24 mouse cellular contexts compared by ENCODE assay signal in genomic region chr7:90982069-90982468, GRCm38 (mm10).
DNase-seq lines count a peak whose midpoint lies in the region; ATAC-seq and TF ChIP-seq lines count a peak whose summit lies in the region.
"Had no signal": no experiment of that assay in that cellular context is flagged by ENCODE, and none has a peak within 500 bp of the region (broad histone marks: within the 10 kb centered on the region; RNA-seq: fewer than 3 reads in every experiment).

No protein-coding gene starts in this region.

- no peak overlapping the region for H3K9ac ChIP-seq in forebrain, embryonic 12.5 days
- H3K9ac ChIP-seq in forebrain, embryonic 16.5 days (replicated peaks; ENCODE audit: low read depth, low read length) = no peak overlapping the region
- H3K9ac ChIP-seq in midbrain, embryonic 12.5 days (replicated peaks) = no peak overlapping the region
- H3K9ac ChIP-seq in midbrain, postnatal 0 days (replicated peaks; ENCODE audit: low read length, poor library complexity, severe bottlenecking) = no peak overlapping the region
- no peak overlapping the region for H3K9ac ChIP-seq in ES-E14 (ENCODE audit: insufficient read depth, low read depth, low read length, poor library complexity, severe bottlenecking)
- H3K9ac ChIP-seq: forebrain, embryonic 13.5 days; hindbrain, embryonic 14.5 days had no signal

- H3K9me3 ChIP-seq in forebrain, embryonic 12.5 days = no peaks in the 10 kb centered on the region
- H3K9me3 ChIP-seq in forebrain, embryonic 16.5 days (ENCODE audit: control insufficient read depth, low read length) = no peaks in the 10 kb centered on the region
- no peaks in the 10 kb centered on the region for H3K9me3 ChIP-seq in midbrain, embryonic 12.5 days
- no peaks in the 10 kb centered on the region for H3K9me3 ChIP-seq in midbrain, postnatal 0 days (ENCODE audit: low read length)
- H3K9me3 ChIP-seq in ES-E14 (ENCODE audit: control insufficient read depth, insufficient read depth, low read depth, low read length) = no peaks in the 10 kb centered on the region
- H3K9me3 ChIP-seq: forebrain, embryonic 13.5 days; G1E; hindbrain, embryonic 10.5 days had no signal

- no peak overlapping the region for H3K4me2 ChIP-seq in forebrain, embryonic 12.5 days
- no peak overlapping the region for H3K4me2 ChIP-seq in forebrain, embryonic 16.5 days (ENCODE audit: low read length)
- H3K4me2 ChIP-seq in midbrain, embryonic 12.5 days (replicated peaks) = no peak overlapping the region
- no peak overlapping the region for H3K4me2 ChIP-seq in midbrain, postnatal 0 days (ENCODE audit: low read depth, low read length, poor library complexity, severe bottlenecking)
- H3K4me2 ChIP-seq: forebrain, embryonic 13.5 days; heart, embryonic 11.5 days; hindbrain, embryonic 14.5 days had no signal

- TF ChIP-seq CTCF in midbrain, postnatal 0 days (IDR thresholded peaks at IDR 0.05) = no peak

- no peak overlapping the region for H3K27ac ChIP-seq in forebrain, embryonic 12.5 days
- no peak overlapping the region for H3K27ac ChIP-seq in forebrain, embryonic 16.5 days (ENCODE audit: low read length)
- no peak overlapping the region for H3K27ac ChIP-seq in midbrain, embryonic 12.5 days (replicated peaks)
- no peak overlapping the region for H3K27ac ChIP-seq in midbrain, postnatal 0 days (ENCODE audit: low read depth, low read length)
- no peak overlapping the region for H3K27ac ChIP-seq in ES-E14 (ENCODE audit: insufficient read depth, low read depth, low read length, poor library complexity, severe bottlenecking)
- H3K27ac ChIP-seq: forebrain, embryonic 13.5 days; hindbrain, embryonic 10.5 days; hindbrain, embryonic 14.5 days had no signal

- H3K27me3 ChIP-seq in forebrain, embryonic 12.5 days = no peaks in the 10 kb centered on the region
- no peaks in the 10 kb centered on the region for H3K27me3 ChIP-seq in forebrain, embryonic 16.5 days (replicated peaks; ENCODE audit: control insufficient read depth, insufficient read depth, low read length)
- no peaks in the 10 kb centered on the region for H3K27me3 ChIP-seq in midbrain, embryonic 12.5 days
- H3K27me3 ChIP-seq in midbrain, postnatal 0 days (ENCODE audit: insufficient read depth, low read length) = no peaks in the 10 kb centered on the region
- H3K27me3 ChIP-seq: forebrain, embryonic 13.5 days; Patski had no signal

- no peak overlapping the region for H3K4me3 ChIP-seq in forebrain, embryonic 12.5 days (replicated peaks)
- H3K4me3 ChIP-seq in forebrain, embryonic 16.5 days (replicated peaks; ENCODE audit: low read length) = no peak overlapping the region
- no peak overlapping the region for H3K4me3 ChIP-seq in midbrain, embryonic 12.5 days
- no peak overlapping the region for H3K4me3 ChIP-seq in midbrain, postnatal 0 days (ENCODE audit: low read depth, low read length)
- no peak overlapping the region for H3K4me3 ChIP-seq in ES-E14 (ENCODE audit: insufficient read depth in 1 of 2, low read depth in 1 of 2, low read length in 2 of 2, poor library complexity in 1 of 2, severe bottlenecking in 1 of 2)
- H3K4me3 ChIP-seq: forebrain, embryonic 13.5 days; hindbrain, embryonic 10.5 days had no signal

- DNase-seq in midbrain, postnatal 0 days (ENCODE audit: low spot score) = no peak
- DNase-seq in ES-CJ7 (ENCODE audit: low read depth, low spot score) = peak; percentile 24
- peak; percentile 17 for DNase-seq in ES-E14 (ENCODE audit: low read depth, low spot score)
- DNase-seq in yolk sac, embryonic 10.5 days (ENCODE audit: low spot score) = no peak
- no peak for DNase-seq in heart, postnatal 4 days
- DNase-seq: adrenal gland, adult 8-10 months; adrenal gland, postnatal 36 days; cerebellum, adult 18-20 months; cerebellum, adult 9-10 months; cerebellum, postnatal 14 days; gastrocnemius, postnatal 10 days; gastrocnemius, postnatal 36 days had no signal

- in situ Hi-C loops in ES-E14 (cut with MboI; ENCODE audit: low sequenced_read_pairs in 2 of 2, unreplicated experiment in 2 of 2) = no loop called here

- ATAC-seq in forebrain, embryonic 12.5 days (ENCODE audit: low FRiP score) = 0 out of 2 replicates have a peak, but pooled peaks have one; percentile 44
- no peak for ATAC-seq in forebrain, embryonic 16.5 days
- ATAC-seq in midbrain, embryonic 12.5 days (ENCODE audit: low FRiP score, low read depth) = peak; percentile 73
- ATAC-seq in midbrain, postnatal 0 days (ENCODE audit: low FRiP score) = no peak
- ATAC-seq: activated CD4-positive, CD25-positive, alpha-beta regulatory T cell, adult 4 months; CD4-positive, CD25-positive, alpha-beta regulatory T cell, adult 4 months; forebrain, embryonic 13.5 days; intestine, postnatal 0 days; Patski had no signal

- H3K36me3 ChIP-seq in forebrain, embryonic 12.5 days (replicated peaks) = no peaks in the 10 kb centered on the region
- no peaks in the 10 kb centered on the region for H3K36me3 ChIP-seq in forebrain, embryonic 16.5 days (ENCODE audit: control insufficient read depth, insufficient read depth)
- no peaks in the 10 kb centered on the region for H3K36me3 ChIP-seq in midbrain, embryonic 12.5 days
- no peaks in the 10 kb centered on the region for H3K36me3 ChIP-seq in midbrain, postnatal 0 days (ENCODE audit: insufficient read depth, low read length)
- no peaks in the 10 kb centered on the region for H3K36me3 ChIP-seq in ES-E14 (ENCODE audit: control insufficient read depth, insufficient read depth, low read length, poor library complexity, severe bottlenecking)
- H3K36me3 ChIP-seq: G1E; hindbrain, embryonic 10.5 days had no signal

- no peaks in the 10 kb centered on the region for H3K4me1 ChIP-seq in forebrain, embryonic 12.5 days
- H3K4me1 ChIP-seq in forebrain, embryonic 16.5 days (replicated peaks; ENCODE audit: control insufficient read depth, insufficient read depth, low read length) = no peaks in the 10 kb centered on the region
- no peaks in the 10 kb centered on the region for H3K4me1 ChIP-seq in midbrain, embryonic 12.5 days
- no peaks in the 10 kb centered on the region for H3K4me1 ChIP-seq in midbrain, postnatal 0 days (ENCODE audit: insufficient read depth, low read length)
- no peaks in the 10 kb centered on the region for H3K4me1 ChIP-seq in ES-E14 (ENCODE audit: control insufficient read depth in 2 of 2, insufficient read depth in 2 of 2, low read length in 2 of 2, poor library complexity in 1 of 2)
- H3K4me1 ChIP-seq: forebrain, embryonic 13.5 days had no signal

TF ChIP-seq in ES-E14, 5 proteins besides CTCF, POLR2A, EP300 and RAD21:
- TF ChIP-seq ZNF384 (IDR thresholded peaks at IDR 0.05; ENCODE audit: low read depth, low read length) (no peak), MAFK (IDR thresholded peaks at IDR 0.05; ENCODE audit: insufficient read depth, low read depth, low read length) (no peak), HCFC1 (IDR thresholded peaks at IDR 0.05; ENCODE audit: borderline replicate concordance, insufficient read depth, low read length) (no peak), CHD2 (IDR thresholded peaks at IDR 0.05; ENCODE audit: low read depth, low read length) (no peak), ZC3H11A (IDR thresholded peaks at IDR 0.05; ENCODE audit: borderline replicate concordance, low read depth, low read length) (no peak)
TF ChIP-seq in ES-E14: peak in this region for 0.

Comparison
In these comparisons a context has a peak if more than half of its experiments do, and no peak if none do; other contexts are left out.
1. ATAC-seq: peak in forebrain, embryonic 12.5 days (single experiment) and midbrain, embryonic 12.5 days (single experiment); none in forebrain, embryonic 16.5 days (single experiment) and midbrain, postnatal 0 days (single experiment).
2. DNase-seq: peak in ES-CJ7 (single experiment) and ES-E14 (single experiment); none in midbrain, postnatal 0 days (single experiment), yolk sac, embryonic 10.5 days (single experiment) and heart, postnatal 4 days (single experiment).